Mouse (Mus musculus): ENCODE measurements around the gene Lyrm7.

- TF ChIP-seq CTCF (IDR thresholded peaks at IDR 0.05; ENCODE audit: control insufficient read depth, insufficient read depth, low read length) (no peak), POLR2A (IDR thresholded peaks at IDR 0.05; ENCODE audit: borderline replicate concordance, control insufficient read depth, low read depth, low read length) (no peak)
Observed at GRCm38 (mm10) chr11:54840891-54841290, 19.8 kb downstream of the Lyrm7 start.

Measured in bone marrow, adult 2 months (tissue).